Mouse (Mus musculus) lung, embryonic 16.5 days (tissue): ENCODE measurements around the gene Arcn1. TPM values are rescaled to one million over a fixed set of nuclear protein-coding genes. Genes with fewer than 3 reads are reported as not detected.
"Not testable (repeated sequence)": the region's sequence is repeated elsewhere in the genome, so short reads cannot be mapped to it uniquely, and the experiment has no call there.

Experiments
- ATAC-seq: fragments of 200-750 bp; cut with Nextera tagmentation; 2 replicates; pipeline ENCODE4 v1.8.0; 2017; ENCODE audit warnings: low read depth, mild to moderate bottlenecking, moderate library complexity
- H3K27ac ChIP-seq: fragments of 300-500 bp; sonication (generic); 2 replicates; pipeline ENCODE4 v1.5.1; 2014; ENCODE audit warnings: mild to moderate bottlenecking, control low read depth, low read length
- H3K27me3 ChIP-seq: fragments of 300-500 bp; sonication (generic); 2 replicates; pipeline ENCODE4 v1.6.1; 2014; ENCODE audit warnings: low read depth, low read length, mixed read lengths; ENCODE audit not compliant: control insufficient read depth, insufficient read depth
- H3K36me3 ChIP-seq: fragments of 300-500 bp; sonication (generic); 2 replicates; pipeline ENCODE4 v1.6.1; 2014; ENCODE audit warnings: low read length; ENCODE audit not compliant: control insufficient read depth, insufficient read depth
- H3K4me1 ChIP-seq: fragments of 300-500 bp; sonication (generic); replicated peaks from 2 replicates; pipeline ENCODE4 v1.6.1; 2014; ENCODE audit warnings: low read length, mixed read lengths; ENCODE audit not compliant: control insufficient read depth, insufficient read depth
- H3K4me2 ChIP-seq: fragments of 300-500 bp; sonication (generic); 2 replicates; pipeline ENCODE4 v1.6.1; 2014; ENCODE audit warnings: low read depth, low read length, control low read depth
- H3K4me3 ChIP-seq: fragments of 300-500 bp; sonication (generic); 2 replicates; pipeline ENCODE4 v1.5.1; 2014; ENCODE audit warnings: mild to moderate bottlenecking, low read length, control low read depth
- H3K9ac ChIP-seq: fragments of 300-500 bp; sonication (generic); 2 replicates; pipeline ENCODE4 v1.6.1; 2014; ENCODE audit warnings: low read length, control low read depth
- H3K9me3 ChIP-seq: fragments of 300-500 bp; sonication (generic); 2 replicates; pipeline ENCODE4 v1.6.1; 2016; ENCODE audit warnings: low read length; ENCODE audit not compliant: control insufficient read depth
- WGBS: fragments of 180-500 bp; shearing (Covaris S2); extraction: QIAGEN DNeasy Blood & Tissue Kit; methylation state at CpG from one replicate; pipeline ENCODE4 v1.1.7; 2014; 5-methylcytosine and 5-hydroxymethylcytosine counted together
- polyA plus RNA-seq: library from polyadenylated mRNA; unstranded; fragments of >200 nt; fragmentation: Nextera tagmentation; extraction: Ambion mirVana; gene quantifications from 2 replicates; pipeline ENCODE4 v1.2.1, GENCODE M21; 2015

Gene Arcn1
- polyA plus RNA-seq, 1 experiment from 2014 or later = 201 TPM

GRCm38 (mm10) chr9:44799958-44800324 lies 32.3 kb upstream of the Arcn1 start:
- 46% methylated on average over 9 of the region's 9 CpGs for WGBS
- no peak for ATAC-seq
- H3K27ac ChIP-seq = no peak overlapping the region
- H3K4me3 ChIP-seq = peak overlapping the region; percentile 65
- peak overlapping the region; percentile 68; the same call in 1 of the 2 replicates for H3K9ac ChIP-seq
- peaks cover 6% of the 10 kb centered on the region for H3K4me1 ChIP-seq
- H3K9me3 ChIP-seq = no peaks in the 10 kb centered on the region
- peaks cover 17% of the 10 kb centered on the region for H3K27me3 ChIP-seq
- peaks cover 4% of the 10 kb centered on the region; the same call in 1 of the 2 replicates for H3K36me3 ChIP-seq
- peak overlapping the region; percentile 93 for H3K4me2 ChIP-seq

GRCm38 (mm10) chr9:44799102-44799957 lies 31.7 kb upstream of the Arcn1 start, which contains the start of gene Tmem25:
Tmem25 (minus strand) TSS chr9:44799307.
- Histone ChIP-seq H3K4me1 (peaks cover 6% of the 10 kb centered on the region), H3K9ac (peak within 1 kb of the TSS; percentile 68), H3K27ac (peak within 1 kb of the TSS; percentile 33; the same call in 1 of the 2 replicates), H3K4me3 (peak within 1 kb of the TSS; percentile 65), H3K27me3 (peaks cover 17% of the 10 kb centered on the region), H3K36me3 (no peaks in the 10 kb centered on the region), H3K9me3 (no peaks in the 10 kb centered on the region), H3K4me2 (peak within 1 kb of the TSS; percentile 93)
- under 1% methylated on average over 75 of the region's 75 CpGs for WGBS
- peak; percentile 95 for ATAC-seq

GRCm38 (mm10) chr9:44798298-44798697 lies 30.7 kb upstream of the Arcn1 start:
- H3K4me3 ChIP-seq = no peak overlapping the region

GRCm38 (mm10) chr9:44792842-44793241 lies 25.2 kb upstream of the Arcn1 start:
- Histone ChIP-seq H3K27me3 (peaks cover 3% of the 10 kb centered on the region), H3K4me3 (no peak overlapping the region), H3K4me1 (no peaks in the 10 kb centered on the region), H3K9me3 (no peaks in the 10 kb centered on the region), H3K27ac (no peak overlapping the region), H3K4me2 (no peak overlapping the region), H3K9ac (no peak overlapping the region), H3K36me3 (peaks cover 21% of the 10 kb centered on the region)
- 77% methylated on average over 9 of the region's 9 CpGs for WGBS
- no peak for ATAC-seq

More at GRCm38 (mm10) chr9:44798298-44798697, 30.7 kb upstream of the Arcn1 start:
- no peak for ATAC-seq
- Histone ChIP-seq H3K27ac (no peak overlapping the region), H3K4me1 (peaks cover 6% of the 10 kb centered on the region), H3K4me2 (no peak overlapping the region), H3K9me3 (no peaks in the 10 kb centered on the region), H3K27me3 (peaks cover 17% of the 10 kb centered on the region), H3K9ac (no peak overlapping the region), H3K36me3 (no peaks in the 10 kb centered on the region)
- WGBS = 34% methylated on average over 7 of the region's 7 CpGs

GRCm38 (mm10) chr9:44772750-44773651 lies 5.4 kb upstream of the Arcn1 start:
- H3K27me3 ChIP-seq = no peaks in the 10 kb centered on the region
- under 1% methylated on average over 41 of the region's 41 CpGs for WGBS
- 0 out of 2 replicates have a peak, but pooled peaks cover 6% of the 10 kb centered on the region for H3K4me1 ChIP-seq

GRCm38 (mm10) chr9:44772392-44772749 lies 4.7 kb upstream of the Arcn1 start:
- H3K9ac ChIP-seq = no peak overlapping the region
- ATAC-seq = no peak
- H3K27me3 ChIP-seq = no peaks in the 10 kb centered on the region
- H3K9me3 ChIP-seq = no peaks in the 10 kb centered on the region
- no peak overlapping the region for H3K4me2 ChIP-seq
- no peak overlapping the region; the same call in 1 of the 2 replicates for H3K4me3 ChIP-seq
- 0 out of 2 replicates have a peak overlapping the region, but pooled peaks have one; percentile 4 for H3K27ac ChIP-seq
- WGBS = 24% methylated on average over 5 of the region's 5 CpGs
- peaks cover 4% of the 10 kb centered on the region; the same call in 1 of the 2 replicates for H3K36me3 ChIP-seq
- H3K4me1 ChIP-seq = 0 out of 2 replicates have a peak, but pooled peaks cover 6% of the 10 kb centered on the region

More at GRCm38 (mm10) chr9:44772750-44773651, 5.4 kb upstream of the Arcn1 start:
- Histone ChIP-seq H3K27ac (peak overlapping the region; percentile 72), H3K9me3 (no peaks in the 10 kb centered on the region), H3K4me3 (peak overlapping the region; percentile 63), H3K9ac (peak overlapping the region; percentile 74), H3K4me2 (peak overlapping the region; percentile 81), H3K36me3 (peaks cover 4% of the 10 kb centered on the region; the same call in 1 of the 2 replicates)
- ATAC-seq = peak; percentile 99

- Histone ChIP-seq H3K36me3 (peaks cover 4% of the 10 kb centered on the region; the same call in 1 of the 2 replicates), H3K4me1 (0 out of 2 replicates have a peak, but pooled peaks cover 6% of the 10 kb centered on the region), H3K9ac (no peak overlapping the region), H3K4me2 (no peak overlapping the region), H3K27ac (no peak overlapping the region), H3K9me3 (no peaks in the 10 kb centered on the region), H3K4me3 (no peak overlapping the region), H3K27me3 (no peaks in the 10 kb centered on the region)
- no peak for ATAC-seq
- WGBS = 91% methylated on average over 5 of the region's 5 CpGs
Measured at GRCm38 (mm10) chr9:44771376-44771775, 3.7 kb upstream of the Arcn1 start.

DNA sequence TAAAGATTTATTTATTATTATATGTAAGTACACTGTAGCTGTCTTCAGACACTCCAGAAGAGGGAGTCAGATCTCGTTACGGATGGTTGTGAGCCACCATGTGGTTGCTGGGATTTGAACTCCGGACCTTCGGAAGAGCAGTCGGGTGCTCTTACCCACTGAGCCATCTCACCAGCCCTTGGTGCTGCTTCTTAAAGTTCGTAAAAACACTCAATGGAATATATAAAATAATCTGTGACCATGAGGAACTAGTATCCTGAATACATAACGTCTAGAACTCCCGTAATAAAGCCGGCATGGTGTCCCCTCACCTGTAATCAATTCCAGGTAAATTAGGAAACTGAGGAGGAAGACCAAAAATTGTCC lies 367 bp upstream of the Arcn1 start:
- not testable (repeated sequence) for H3K27me3 ChIP-seq, H3K36me3 ChIP-seq, ATAC-seq, H3K9me3 ChIP-seq
- Histone ChIP-seq H3K27ac (peak overlapping the region; percentile 95; the same call in 1 of the 2 replicates), H3K4me1 (peaks cover 17% of the 10 kb centered on the region), H3K4me3 (peak overlapping the region; percentile 99), H3K9ac (peak overlapping the region; percentile 23; the same call in 1 of the 2 replicates), H3K4me2 (peak overlapping the region; percentile 39)
- 37% methylated on average over 7 of the region's 9 CpGs for WGBS
